Mouse (Mus musculus): ENCODE data around the gene Rps11.

- TF ChIP-seq MYOD1 (IDR thresholded peaks at IDR 0.05; ENCODE audit: control insufficient read depth, insufficient read length, low read depth) = no peak
- TF ChIP-seq MYOG (IDR thresholded peaks at IDR 0.05; ENCODE audit: control insufficient read depth, extremely low read depth, insufficient read length) = no peak
- TF ChIP-seq USF1 (IDR thresholded peaks at IDR 0.05; ENCODE audit: low read depth) = no peak
- TF ChIP-seq CTCF (IDR thresholded peaks at IDR 0.05; ENCODE audit: control insufficient read depth, insufficient read depth, insufficient read length) = no peak
- TF ChIP-seq CEBPB (IDR thresholded peaks at IDR 0.05; ENCODE audit: low read depth) = no peak
- no peak for TF ChIP-seq MAX (IDR thresholded peaks at IDR 0.05)
- no peak for TF ChIP-seq FOSL1 (IDR thresholded peaks at IDR 0.05; ENCODE audit: insufficient read depth, low read length, poor library complexity, severe bottlenecking)
Observed at GRCm38 (mm10) chr7:45147267-45147666, 23.0 kb upstream of the Rps11 start.

All from C2C12 (cell line).